Mouse (Mus musculus): ENCODE data around the gene D13Ertd608e. TPM values are rescaled to one million over a fixed set of nuclear protein-coding genes. Genes with fewer than 3 reads are reported as not detected.
"Not testable (repeated sequence)": the region's sequence is repeated elsewhere in the genome, so short reads cannot be mapped to it uniquely, and the experiment has no call there.

Gene D13Ertd608e
- polyA plus RNA-seq, 1 experiment from 2014 or later = not detected

DNA sequence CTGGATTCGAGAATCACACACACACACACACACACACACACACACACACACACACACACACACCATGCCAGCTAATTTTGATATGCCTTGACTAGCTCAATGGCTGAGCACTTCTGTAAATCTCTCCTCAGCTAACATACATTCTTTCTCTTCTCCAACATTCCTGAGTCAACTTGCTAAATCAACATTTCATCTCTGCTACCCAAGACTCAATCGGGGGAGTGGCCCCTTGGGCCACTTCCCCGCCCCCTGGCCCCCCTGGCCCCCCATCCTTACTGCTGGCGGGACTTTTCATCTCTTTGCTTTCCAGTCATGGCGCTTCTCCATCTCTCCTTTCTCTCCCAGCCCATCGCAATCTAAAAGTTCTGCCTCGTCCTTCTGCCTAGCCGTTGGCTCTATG lies 19.0 kb upstream of the D13Ertd608e start:
- Histone ChIP-seq H3K9me3 (ENCODE audit: control insufficient read depth, low read length) (no peaks in the 10 kb centered on the region), H3K36me3 (ENCODE audit: control insufficient read depth, insufficient read depth, low read length) (no peaks in the 10 kb centered on the region), H3K4me3 (ENCODE audit: low read depth, low read length) (no peak overlapping the region), H3K27ac (ENCODE audit: low read depth, low read length) (no peak overlapping the region), H3K27me3 (ENCODE audit: control insufficient read depth, insufficient read depth, low read length) (no peaks in the 10 kb centered on the region), H3K4me2 (ENCODE audit: low read depth, low read length) (no peak overlapping the region), H3K9ac (replicated peaks; ENCODE audit: low read depth, low read length) (no peak overlapping the region), H3K4me1 (ENCODE audit: control insufficient read depth, insufficient read depth, low read length) (no peaks in the 10 kb centered on the region)
- ATAC-seq (ENCODE audit: low read depth) = no peak
- 58% methylated on average over 8 of the region's 8 CpGs for WGBS

GRCm38 (mm10) chr13:119817579-119818206 lies 18.1 kb upstream of the D13Ertd608e start:
- H3K9me3 ChIP-seq (ENCODE audit: control insufficient read depth, low read length) = no peaks in the 10 kb centered on the region
- no peak for ATAC-seq (ENCODE audit: low read depth)
- H3K27ac ChIP-seq (ENCODE audit: low read depth, low read length) = no peak overlapping the region
- no peak overlapping the region for H3K4me2 ChIP-seq (ENCODE audit: low read depth, low read length)
- H3K9ac ChIP-seq (replicated peaks; ENCODE audit: low read depth, low read length) = no peak overlapping the region
- H3K27me3 ChIP-seq (ENCODE audit: control insufficient read depth, insufficient read depth, low read length) = no peaks in the 10 kb centered on the region
- no peaks in the 10 kb centered on the region for H3K36me3 ChIP-seq (ENCODE audit: control insufficient read depth, insufficient read depth, low read length)
- H3K4me1 ChIP-seq (ENCODE audit: control insufficient read depth, insufficient read depth, low read length) = no peaks in the 10 kb centered on the region
- H3K4me3 ChIP-seq (ENCODE audit: low read depth, low read length) = no peak overlapping the region
- 26% methylated on average over 2 of the region's 2 CpGs for WGBS

GRCm38 (mm10) chr13:119830116-119830515 lies 5.7 kb upstream of the D13Ertd608e start, which contains the start of gene AF067063:
Gene AF067063, minus strand, starts transcription at chr13:119830216.
- H3K9ac ChIP-seq (replicated peaks; ENCODE audit: low read depth, low read length); H3K27ac ChIP-seq (ENCODE audit: low read depth, low read length); H3K4me3 ChIP-seq (ENCODE audit: low read depth, low read length); H3K9me3 ChIP-seq (ENCODE audit: control insufficient read depth, low read length); H3K4me1 ChIP-seq (ENCODE audit: control insufficient read depth, insufficient read depth, low read length); H3K27me3 ChIP-seq (ENCODE audit: control insufficient read depth, insufficient read depth, low read length); ATAC-seq (ENCODE audit: low read depth); H3K4me2 ChIP-seq (ENCODE audit: low read depth, low read length); H3K36me3 ChIP-seq (ENCODE audit: control insufficient read depth, insufficient read depth, low read length): not testable (repeated sequence)

DNA sequence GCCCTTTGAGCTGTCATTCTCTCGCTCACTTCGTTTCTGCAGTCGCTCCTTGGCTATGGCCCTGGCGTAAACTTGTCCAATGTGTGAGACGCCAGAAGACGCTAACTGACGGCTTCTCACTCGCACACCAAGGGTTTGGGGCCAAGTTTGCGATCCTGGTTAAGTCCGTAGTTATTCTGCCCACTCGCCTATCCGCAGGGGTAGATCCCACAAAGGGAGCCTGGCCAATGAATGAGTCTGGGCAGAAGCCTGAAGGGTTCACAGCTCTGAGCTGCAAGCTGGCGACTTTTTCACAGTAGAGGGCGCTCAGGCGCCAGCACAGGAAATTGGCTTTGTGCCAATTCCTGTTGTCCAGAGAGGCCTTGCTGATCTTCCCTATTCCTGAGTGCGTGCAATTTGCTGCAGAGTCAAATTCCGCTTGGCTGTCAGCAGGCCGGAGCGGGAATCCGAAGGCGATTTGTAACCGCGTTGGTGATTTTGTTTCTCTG lies 562 bp downstream of the D13Ertd608e start:
- not testable (repeated sequence) for H3K9ac ChIP-seq (replicated peaks; ENCODE audit: low read depth, low read length); H3K4me2 ChIP-seq (ENCODE audit: low read depth, low read length); H3K27me3 ChIP-seq (ENCODE audit: control insufficient read depth, insufficient read depth, low read length); H3K36me3 ChIP-seq (ENCODE audit: control insufficient read depth, insufficient read depth, low read length); H3K4me1 ChIP-seq (ENCODE audit: control insufficient read depth, insufficient read depth, low read length); H3K27ac ChIP-seq (ENCODE audit: low read depth, low read length); H3K9me3 ChIP-seq (ENCODE audit: control insufficient read depth, low read length); H3K4me3 ChIP-seq (ENCODE audit: low read depth, low read length)
- peak; percentile 82 for ATAC-seq (ENCODE audit: low read depth)
- WGBS = 13% methylated on average over 23 of the region's 23 CpGs

- H3K4me1 ChIP-seq (ENCODE audit: control insufficient read depth, insufficient read depth, low read length); H3K9me3 ChIP-seq (ENCODE audit: control insufficient read depth, low read length); H3K4me3 ChIP-seq (ENCODE audit: low read depth, low read length); H3K4me2 ChIP-seq (ENCODE audit: low read depth, low read length); ATAC-seq (ENCODE audit: low read depth); H3K36me3 ChIP-seq (ENCODE audit: control insufficient read depth, insufficient read depth, low read length); H3K9ac ChIP-seq (replicated peaks; ENCODE audit: low read depth, low read length); H3K27ac ChIP-seq (ENCODE audit: low read depth, low read length); H3K27me3 ChIP-seq (ENCODE audit: control insufficient read depth, insufficient read depth, low read length): not testable (repeated sequence)
- 4% methylated on average over 14 of the region's 23 CpGs for WGBS
These were observed 2.0 kb downstream of the D13Ertd608e start for GRCm38 (mm10) chr13:119837719-119838337.

DNA sequence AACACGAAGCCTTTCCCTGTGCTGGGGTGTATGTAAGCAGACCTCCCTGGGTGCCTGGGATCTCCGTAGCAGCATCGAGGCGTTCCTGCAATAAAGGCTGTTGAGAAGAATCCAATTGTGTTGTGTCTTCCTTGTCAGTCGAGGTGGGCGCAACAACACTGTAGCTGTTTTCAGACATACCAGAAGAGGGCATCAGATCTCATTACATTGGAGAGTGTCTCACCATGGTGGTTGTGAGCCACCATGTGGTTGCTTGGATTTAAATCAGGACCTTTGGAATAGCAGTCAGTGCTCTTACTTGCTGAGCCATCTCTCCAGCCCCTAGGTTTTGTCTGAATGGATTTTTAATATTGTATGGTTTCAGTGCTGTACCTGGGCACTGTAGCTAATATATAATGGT lies 4.2 kb downstream of the D13Ertd608e start:
- 12% methylated on average over 6 of the region's 6 CpGs for WGBS
- H3K4me1 ChIP-seq (ENCODE audit: control insufficient read depth, insufficient read depth, low read length); H3K9me3 ChIP-seq (ENCODE audit: control insufficient read depth, low read length); H3K27me3 ChIP-seq (ENCODE audit: control insufficient read depth, insufficient read depth, low read length); H3K4me3 ChIP-seq (ENCODE audit: low read depth, low read length); H3K27ac ChIP-seq (ENCODE audit: low read depth, low read length); H3K36me3 ChIP-seq (ENCODE audit: control insufficient read depth, insufficient read depth, low read length); H3K9ac ChIP-seq (replicated peaks; ENCODE audit: low read depth, low read length); H3K4me2 ChIP-seq (ENCODE audit: low read depth, low read length): not testable (repeated sequence)
- peak; percentile 62 for ATAC-seq (ENCODE audit: low read depth)

DNA sequence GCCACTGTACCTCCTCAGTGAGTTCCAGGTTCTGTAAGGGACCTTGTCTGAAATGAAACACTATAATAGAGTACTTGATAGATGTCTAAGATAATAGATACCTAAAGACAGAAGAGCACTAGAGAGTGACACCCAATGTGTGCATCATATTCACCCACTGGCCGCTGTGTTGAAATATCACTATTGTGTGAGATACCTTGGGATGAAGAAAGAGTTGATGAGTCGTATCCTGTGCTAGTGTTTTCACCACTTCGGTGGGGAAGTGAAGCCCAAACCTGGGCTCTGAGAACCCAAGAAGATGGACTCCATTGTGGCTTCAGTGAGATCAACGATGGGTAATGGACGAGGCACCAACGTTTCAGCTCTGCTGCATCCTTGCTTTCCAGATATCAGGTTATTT lies 26.6 kb downstream of the D13Ertd608e start:
- not testable (repeated sequence) for H3K9me3 ChIP-seq (ENCODE audit: control insufficient read depth, low read length); H3K36me3 ChIP-seq (ENCODE audit: control insufficient read depth, insufficient read depth, low read length); H3K4me2 ChIP-seq (ENCODE audit: low read depth, low read length); H3K27me3 ChIP-seq (ENCODE audit: control insufficient read depth, insufficient read depth, low read length); H3K9ac ChIP-seq (replicated peaks; ENCODE audit: low read depth, low read length); H3K27ac ChIP-seq (ENCODE audit: low read depth, low read length); ATAC-seq (ENCODE audit: low read depth); H3K4me3 ChIP-seq (ENCODE audit: low read depth, low read length); H3K4me1 ChIP-seq (ENCODE audit: control insufficient read depth, insufficient read depth, low read length)
- no CpG with 5 or more reads among the region's 6 CpGs for WGBS

GRCm38 (mm10) chr13:119864395-119864999 lies 28.7 kb downstream of the D13Ertd608e start:
- not testable (repeated sequence) for H3K27ac ChIP-seq (ENCODE audit: low read depth, low read length); H3K36me3 ChIP-seq (ENCODE audit: control insufficient read depth, insufficient read depth, low read length); H3K4me3 ChIP-seq (ENCODE audit: low read depth, low read length); ATAC-seq (ENCODE audit: low read depth); H3K27me3 ChIP-seq (ENCODE audit: control insufficient read depth, insufficient read depth, low read length); H3K9ac ChIP-seq (replicated peaks; ENCODE audit: low read depth, low read length); H3K4me2 ChIP-seq (ENCODE audit: low read depth, low read length); H3K4me1 ChIP-seq (ENCODE audit: control insufficient read depth, insufficient read depth, low read length); H3K9me3 ChIP-seq (ENCODE audit: control insufficient read depth, low read length)
- 84% methylated on average over 6 of the region's 7 CpGs for WGBS

DNA sequence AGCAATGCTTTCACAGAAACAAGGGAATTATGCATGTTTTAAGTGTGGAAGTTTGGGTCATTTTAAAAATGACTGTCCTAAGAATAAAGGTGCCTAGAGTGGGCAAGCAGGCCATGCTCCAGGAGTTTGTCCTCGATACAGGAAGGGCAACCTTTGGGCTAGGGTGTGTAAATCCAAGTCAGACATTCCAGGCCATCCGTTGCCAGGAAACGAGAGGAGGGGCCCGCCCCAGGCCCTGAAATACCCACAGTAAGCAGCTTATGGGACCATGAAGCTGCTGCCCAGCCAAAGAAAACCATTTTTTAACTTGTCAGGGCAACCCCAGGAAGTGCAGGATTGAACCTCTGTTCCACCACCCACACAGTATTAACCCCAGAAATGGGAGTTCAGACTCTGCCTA lies 51.1 kb downstream of the D13Ertd608e start:
- ATAC-seq (ENCODE audit: low read depth); H3K4me2 ChIP-seq (ENCODE audit: low read depth, low read length); H3K27ac ChIP-seq (ENCODE audit: low read depth, low read length); H3K4me1 ChIP-seq (ENCODE audit: control insufficient read depth, insufficient read depth, low read length); H3K9me3 ChIP-seq (ENCODE audit: control insufficient read depth, low read length); H3K36me3 ChIP-seq (ENCODE audit: control insufficient read depth, insufficient read depth, low read length); H3K27me3 ChIP-seq (ENCODE audit: control insufficient read depth, insufficient read depth, low read length); H3K9ac ChIP-seq (replicated peaks; ENCODE audit: low read depth, low read length); H3K4me3 ChIP-seq (ENCODE audit: low read depth, low read length): not testable (repeated sequence)
- 45% methylated on average over 4 of the region's 4 CpGs for WGBS

Measured in neural tube, embryonic 14.5 days (tissue).